Mouse (Mus musculus) midbrain, postnatal 0 days (tissue): ENCODE measurements at regions not wholly inside any gene's neighbourhood (a gene's known extent, or its start where the extent isn't known, plus 50 kb on each side); places are given as distances from the start of the nearest gene placed in this dataset.
"Not testable (repeated sequence)": the region's sequence is repeated elsewhere in the genome, so short reads cannot be mapped to it uniquely, and the experiment has no call there.

Source experiments
- ATAC-seq: fragments of 200-750 bp; cut with Nextera tagmentation; 2 replicates; pipeline ENCODE4 v1.8.0; 2017; ENCODE audit warnings: moderate number of reproducible peaks, mild to moderate bottlenecking, moderate TSS enrichment, moderate library complexity; ENCODE audit not compliant: low FRiP score
- DNase-seq: peaks from one replicate; pipeline ENCODE4 v3.0.0-alpha.2; 2015; ENCODE audit warnings: low spot score
- H3K27ac ChIP-seq: fragments of 300-500 bp; sonication (generic); 2 replicates; pipeline ENCODE4 v1.5.1; 2014; ENCODE audit warnings: low read depth, mild to moderate bottlenecking, low read length, mixed read lengths
- H3K27me3 ChIP-seq: fragments of 300-500 bp; sonication (generic); 2 replicates; pipeline ENCODE4 v1.6.1; 2014; ENCODE audit warnings: low read length, control low read depth, mixed read lengths; ENCODE audit not compliant: insufficient read depth
- H3K36me3 ChIP-seq: fragments of 300-500 bp; sonication (generic); 2 replicates; pipeline ENCODE4 v1.6.1; 2014; ENCODE audit warnings: low read length, control low read depth, mixed read lengths; ENCODE audit not compliant: insufficient read depth
- H3K4me1 ChIP-seq: fragments of 300-500 bp; sonication (generic); 2 replicates; pipeline ENCODE4 v1.6.1; 2014; ENCODE audit warnings: mild to moderate bottlenecking, control low read depth, antibody characterized with exemption, low read length, mixed read lengths; ENCODE audit not compliant: insufficient read depth
- H3K4me2 ChIP-seq: fragments of 300-500 bp; sonication (generic); 2 replicates; pipeline ENCODE4 v1.6.1; 2014; ENCODE audit warnings: low read depth, mild to moderate bottlenecking, low read length, mixed read lengths; ENCODE audit not compliant: poor library complexity, severe bottlenecking
- H3K4me3 ChIP-seq: fragments of 300-500 bp; sonication (generic); 2 replicates; pipeline ENCODE4 v1.5.1; 2014; ENCODE audit warnings: low read depth, mild to moderate bottlenecking, low read length, moderate library complexity
- H3K9ac ChIP-seq: fragments of 300-500 bp; sonication (generic); replicated peaks from 2 replicates; pipeline ENCODE4 v1.6.1; 2014; ENCODE audit warnings: mild to moderate bottlenecking, low read length, moderate library complexity, mixed read lengths; ENCODE audit not compliant: poor library complexity, severe bottlenecking
- H3K9me3 ChIP-seq: fragments of 300-500 bp; sonication (generic); 2 replicates; pipeline ENCODE4 v1.6.1; 2016; ENCODE audit warnings: low read length, control low read depth
- CTCF ChIP-seq: IDR thresholded peaks from 2 replicates; pipeline ENCODE4 v1.5.1; 2016; ENCODE audit warnings: antibody characterized with exemption, mild to moderate bottlenecking
- WGBS: fragments of 180-500 bp; shearing (Covaris S2); extraction: QIAGEN DNeasy Blood & Tissue Kit; methylation state at CpG from one replicate; pipeline ENCODE4 v1.1.7; 2014; 5-methylcytosine and 5-hydroxymethylcytosine counted together

- Histone ChIP-seq H3K27ac (no peak overlapping the region), H3K27me3 (no peaks in the 10 kb centered on the region), H3K9me3 (no peaks in the 10 kb centered on the region), H3K36me3 (no peaks in the 10 kb centered on the region), H3K9ac (no peak overlapping the region), H3K4me3 (no peak overlapping the region), H3K4me2 (no peak overlapping the region), H3K4me1 (no peaks in the 10 kb centered on the region)
- ATAC-seq = no peak
- peak; percentile 8 for DNase-seq
- TF ChIP-seq CTCF = no peak
- WGBS = 91% methylated on average over 13 of the region's 13 CpGs
Observed at GRCm38 (mm10) chr9:85920745-85921614, 78.8 kb downstream of the Tpbg start.

- ATAC-seq = no peak
- no peak overlapping the region for H3K4me3 ChIP-seq
- WGBS = 93% methylated on average over 1 of the region's 1 CpGs
- H3K27ac ChIP-seq = no peak overlapping the region
- no peak for DNase-seq
- TF ChIP-seq CTCF = no peak
- no peaks in the 10 kb centered on the region for H3K9me3 ChIP-seq
- no peaks in the 10 kb centered on the region for H3K36me3 ChIP-seq
- no peak overlapping the region for H3K4me2 ChIP-seq
- no peaks in the 10 kb centered on the region for H3K4me1 ChIP-seq
- H3K9ac ChIP-seq = no peak overlapping the region
- no peaks in the 10 kb centered on the region for H3K27me3 ChIP-seq
Observed at GRCm38 (mm10) chr9:85925259-85925658, 83.1 kb downstream of the Tpbg start.

- Histone ChIP-seq H3K4me3 (no peak overlapping the region), H3K36me3 (no peaks in the 10 kb centered on the region), H3K4me2 (no peak overlapping the region), H3K9me3 (no peaks in the 10 kb centered on the region), H3K27ac (no peak overlapping the region), H3K9ac (no peak overlapping the region), H3K4me1 (no peaks in the 10 kb centered on the region), H3K27me3 (no peaks in the 10 kb centered on the region)
- 92% methylated on average over 3 of the region's 3 CpGs for WGBS
- no peak for ATAC-seq
- no peak for DNase-seq
- TF ChIP-seq CTCF = no peak
Observed at GRCm38 (mm10) chr9:85932209-85932608, 90.0 kb downstream of the Tpbg start.

GRCm38 (mm10) chr9:85943066-85943684, 101.0 kb downstream of the Tpbg start:
- not testable (repeated sequence) for DNase-seq, H3K27me3 ChIP-seq, ATAC-seq, H3K4me2 ChIP-seq, H3K9ac ChIP-seq, H3K36me3 ChIP-seq, H3K4me1 ChIP-seq, H3K4me3 ChIP-seq, H3K9me3 ChIP-seq, H3K27ac ChIP-seq
- 92% methylated on average over 14 of the region's 14 CpGs for WGBS

- no peak overlapping the region for H3K4me3 ChIP-seq
- no peaks in the 10 kb centered on the region for H3K36me3 ChIP-seq
- TF ChIP-seq CTCF = peak; percentile 37
- 47% methylated on average over 12 of the region's 12 CpGs for WGBS
- H3K9me3 ChIP-seq = no peaks in the 10 kb centered on the region
- 0 out of 2 replicates have a peak, but pooled peaks have one; percentile 44 for ATAC-seq
- no peak overlapping the region for H3K9ac ChIP-seq
- H3K4me1 ChIP-seq = no peaks in the 10 kb centered on the region
- H3K27ac ChIP-seq = no peak overlapping the region
- no peaks in the 10 kb centered on the region for H3K27me3 ChIP-seq
- DNase-seq = no peak
- H3K4me2 ChIP-seq = no peak overlapping the region
Observed at GRCm38 (mm10) chr9:85948495-85949137, 106.4 kb downstream of the Tpbg start.

GRCm38 (mm10) chr9:85951777-85952176, 109.6 kb downstream of the Tpbg start:
- ATAC-seq = no peak
- H3K4me2 ChIP-seq = no peak overlapping the region
- H3K27me3 ChIP-seq = no peaks in the 10 kb centered on the region
- H3K9ac ChIP-seq = no peak overlapping the region
- no peaks in the 10 kb centered on the region for H3K4me1 ChIP-seq
- no peak for DNase-seq
- no peak for TF ChIP-seq CTCF
- H3K4me3 ChIP-seq = no peak overlapping the region
- 89% methylated on average over 2 of the region's 2 CpGs for WGBS
- H3K27ac ChIP-seq = no peak overlapping the region
- H3K9me3 ChIP-seq = no peaks in the 10 kb centered on the region
- no peaks in the 10 kb centered on the region for H3K36me3 ChIP-seq
